Mouse (Mus musculus): ENCODE measurements around the gene Minar1. TPM values are rescaled to one million over a fixed set of nuclear protein-coding genes. Genes with fewer than 3 reads are reported as not detected.
A peak's percentile ranks its signal among the peaks of the same experiment; 100 is the strongest.

Gene Minar1
- polyA plus RNA-seq (2015; fragmentation: Nextera tagmentation; extraction: Ambion mirVana), result 0.01 and 0.04 TPM in 2 replicates

DNA sequence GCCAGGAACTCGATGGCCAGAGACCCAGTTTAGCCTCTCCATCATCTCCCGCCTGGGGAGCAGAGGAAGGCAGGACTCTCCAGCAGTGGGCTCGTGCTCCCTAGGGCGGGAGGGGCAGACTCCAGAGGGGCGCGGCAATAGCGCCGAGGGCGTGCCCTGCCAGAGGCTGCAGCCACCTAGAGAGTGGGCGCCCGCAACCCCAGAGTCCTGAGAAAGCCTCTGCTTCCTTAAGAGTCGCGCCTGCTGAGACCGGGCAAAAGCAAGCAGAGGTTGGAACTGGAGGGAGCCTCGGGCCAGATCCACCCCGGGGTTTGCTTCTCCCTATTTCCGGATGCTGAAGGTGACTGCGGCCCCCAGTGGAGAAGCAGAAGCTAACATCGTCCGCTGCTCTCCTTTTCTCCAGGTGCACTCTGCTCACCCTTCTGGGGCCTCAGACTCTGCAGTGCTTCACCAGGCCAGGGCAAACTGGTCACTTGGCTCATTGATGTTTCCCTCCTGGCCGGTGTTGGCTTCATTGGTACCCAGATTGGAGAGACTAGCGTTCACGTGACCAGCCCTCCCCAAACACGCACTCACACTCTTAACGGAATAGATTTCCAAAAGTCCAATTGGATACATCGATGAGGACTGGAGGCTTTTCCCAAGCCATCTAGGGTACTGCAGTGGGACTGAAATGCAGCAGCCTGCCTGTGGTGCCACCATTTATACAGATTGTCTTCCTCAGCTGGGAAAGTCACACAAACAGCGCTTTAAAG, at the start of gene Minar1:
Minar1 (minus strand) TSS at position 120 of the 755 bp plus-strand sequence.
- Histone ChIP-seq H3K9ac (replicated peaks) (0 out of 2 replicates have a peak within 1 kb of the TSS, but pooled peaks have one; percentile 26), H3K4me3 (ENCODE audit: low read depth, low read length) (peak within 1 kb of the TSS; percentile 36), H3K27ac (ENCODE audit: low read depth) (no peak within 1 kb of the TSS), H3K27me3 (ENCODE audit: insufficient read depth, low read length) (peaks cover 27% of the 10 kb centered on the region), H3K4me1 (ENCODE audit: insufficient read depth) (no peaks in the 10 kb centered on the region), H3K9me3 (ENCODE audit: low read length) (no peaks in the 10 kb centered on the region), H3K4me2 (ENCODE audit: low read depth, low read length) (peak within 1 kb of the TSS; percentile 62), H3K36me3 (replicated peaks; ENCODE audit: insufficient read depth, low read length) (no peaks in the 10 kb centered on the region)
- under 1% methylated on average over 27 of the region's 27 CpGs for WGBS (ENCODE audit: insufficient replicate concordance)
- peak; percentile 43 for TF ChIP-seq CTCF (IDR thresholded peaks at IDR 0.05; ENCODE audit: low read depth)
- no peak for TF ChIP-seq EP300 (IDR thresholded peaks at IDR 0.05; ENCODE audit: low read depth)
- peak; percentile 79 for ATAC-seq
- DNase-seq, result peak; percentile 50

DNA sequence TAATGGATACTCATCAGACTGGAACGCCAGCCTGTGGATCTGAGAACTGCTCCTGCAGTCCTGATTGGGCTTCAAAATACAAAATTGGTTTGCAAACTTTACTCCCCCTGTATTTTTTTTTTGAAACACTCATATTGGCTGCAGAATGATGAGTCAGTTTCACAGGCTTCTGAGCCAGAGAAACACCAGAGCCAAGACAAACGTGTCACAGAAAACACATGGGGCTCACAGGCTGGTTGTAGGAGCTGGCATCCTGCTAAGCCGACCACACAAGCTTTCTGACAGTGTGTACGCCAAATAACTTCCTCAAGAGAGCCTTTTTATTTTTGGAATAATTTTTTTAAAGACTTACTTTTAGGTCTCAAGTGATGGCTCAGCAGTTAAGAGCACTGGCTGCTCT, 47.0 kb upstream of the Minar1 start:
- Histone ChIP-seq H3K4me3 (ENCODE audit: low read depth, low read length) (no peak overlapping the region), H3K27me3 (ENCODE audit: insufficient read depth, low read length) (no peaks in the 10 kb centered on the region), H3K4me1 (ENCODE audit: insufficient read depth) (no peaks in the 10 kb centered on the region), H3K36me3 (replicated peaks; ENCODE audit: insufficient read depth, low read length) (no peaks in the 10 kb centered on the region), H3K27ac (ENCODE audit: low read depth) (no peak overlapping the region), H3K9ac (replicated peaks) (no peak overlapping the region), H3K4me2 (ENCODE audit: low read depth, low read length) (no peak overlapping the region), H3K9me3 (ENCODE audit: low read length) (no peaks in the 10 kb centered on the region)
- WGBS (ENCODE audit: insufficient replicate concordance), result 61% methylated on average over 4 of the region's 4 CpGs
- TF ChIP-seq CTCF (IDR thresholded peaks at IDR 0.05; ENCODE audit: low read depth) (no peak), EP300 (IDR thresholded peaks at IDR 0.05; ENCODE audit: low read depth) (no peak)
- ATAC-seq (no peak), DNase-seq (no peak)

DNA sequence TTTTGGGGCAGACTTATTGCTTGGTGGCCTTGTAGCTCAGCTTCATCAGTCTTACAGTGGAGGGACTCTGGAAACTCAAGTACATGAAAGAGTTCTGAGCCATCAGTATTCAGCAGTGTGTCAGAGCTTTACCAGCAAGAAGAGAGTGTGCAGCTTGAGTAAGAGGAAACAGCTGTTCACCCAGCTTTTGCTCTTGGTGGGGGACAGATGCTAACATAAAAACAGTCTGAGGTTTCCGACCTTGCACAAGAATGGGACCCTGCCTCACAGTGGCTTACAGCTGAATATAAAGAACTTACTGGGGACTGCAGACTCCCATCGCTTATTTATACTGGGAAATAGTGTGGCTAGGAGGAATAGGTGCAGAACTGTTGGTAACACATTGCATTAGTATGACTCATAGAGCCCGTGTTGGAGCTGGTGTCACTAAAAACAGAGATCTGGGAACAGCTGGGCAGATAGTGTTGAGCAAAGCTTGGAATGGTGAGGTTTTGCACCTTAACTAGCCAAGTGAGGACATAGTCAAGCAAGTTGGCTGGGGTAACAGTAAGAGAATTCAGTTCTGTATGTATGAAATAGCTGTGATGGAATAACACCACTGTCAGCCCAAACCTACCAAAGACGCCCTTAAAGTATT, 44.5 kb upstream of the Minar1 start:
- H3K4me3 ChIP-seq (ENCODE audit: low read depth, low read length), result no peak overlapping the region
- no peak overlapping the region for H3K27ac ChIP-seq (ENCODE audit: low read depth)
- no peak overlapping the region for H3K9ac ChIP-seq (replicated peaks)
- 45% methylated on average over 4 of the region's 4 CpGs for WGBS (ENCODE audit: insufficient replicate concordance)
- H3K27me3 ChIP-seq (ENCODE audit: insufficient read depth, low read length), result no peaks in the 10 kb centered on the region
- no peaks in the 10 kb centered on the region for H3K36me3 ChIP-seq (replicated peaks; ENCODE audit: insufficient read depth, low read length)
- no peaks in the 10 kb centered on the region for H3K9me3 ChIP-seq (ENCODE audit: low read length)
- no peak for TF ChIP-seq CTCF (IDR thresholded peaks at IDR 0.05; ENCODE audit: low read depth)
- H3K4me1 ChIP-seq (ENCODE audit: insufficient read depth), result no peaks in the 10 kb centered on the region
- DNase-seq (no peak), ATAC-seq (no peak)
- H3K4me2 ChIP-seq (ENCODE audit: low read depth, low read length), result no peak overlapping the region

DNA sequence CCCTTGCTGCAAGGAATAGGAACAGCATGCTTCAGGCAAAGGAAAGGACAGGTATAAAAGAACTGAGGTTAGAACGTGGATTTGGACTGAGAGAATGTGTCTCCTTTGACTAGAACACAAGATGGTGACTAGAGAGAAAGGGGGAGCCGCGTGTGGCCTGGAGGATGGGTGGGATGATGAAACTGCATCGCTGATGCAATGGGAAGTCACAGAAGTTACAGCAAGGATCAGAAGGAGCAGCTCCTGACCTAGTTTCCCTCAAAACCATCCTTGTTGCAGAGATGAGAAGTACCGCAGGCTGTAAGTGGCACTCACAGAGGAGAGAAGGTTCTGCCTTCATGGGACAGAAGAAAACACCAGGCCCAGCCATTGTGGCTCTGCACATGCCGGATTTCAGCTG, 28.0 kb upstream of the Minar1 start:
- Histone ChIP-seq H3K9ac (replicated peaks) (no peak overlapping the region), H3K4me1 (ENCODE audit: insufficient read depth) (no peaks in the 10 kb centered on the region), H3K27ac (ENCODE audit: low read depth) (no peak overlapping the region), H3K36me3 (replicated peaks; ENCODE audit: insufficient read depth, low read length) (no peaks in the 10 kb centered on the region), H3K9me3 (ENCODE audit: low read length) (no peaks in the 10 kb centered on the region), H3K27me3 (ENCODE audit: insufficient read depth, low read length) (no peaks in the 10 kb centered on the region), H3K4me3 (ENCODE audit: low read depth, low read length) (no peak overlapping the region), H3K4me2 (ENCODE audit: low read depth, low read length) (no peak overlapping the region)
- ATAC-seq (no peak), DNase-seq (peak; percentile 15)
- WGBS (ENCODE audit: insufficient replicate concordance), result 66% methylated on average over 6 of the region's 6 CpGs
- TF ChIP-seq CTCF (IDR thresholded peaks at IDR 0.05; ENCODE audit: low read depth) (no peak), EP300 (IDR thresholded peaks at IDR 0.05; ENCODE audit: low read depth) (no peak)

DNA sequence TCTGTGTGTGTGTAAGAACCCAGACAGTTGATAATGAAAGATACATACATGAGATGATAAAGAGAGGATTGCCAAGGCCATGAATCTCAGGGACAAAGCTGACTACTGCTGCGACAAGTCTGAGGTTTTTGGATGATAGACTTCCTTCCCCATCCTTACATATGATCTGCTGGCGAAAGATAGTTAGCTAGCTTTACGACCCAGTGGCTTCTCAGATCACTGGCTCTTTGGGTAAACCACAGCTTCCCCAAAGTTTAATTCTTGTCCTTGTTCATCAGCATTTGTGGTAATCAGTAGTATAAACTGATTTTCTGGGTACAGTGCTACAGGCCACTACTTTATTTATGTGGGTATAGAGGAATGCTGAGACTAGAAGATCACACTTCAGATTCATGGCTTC, 14.5 kb upstream of the Minar1 start:
- no peak for TF ChIP-seq CTCF (IDR thresholded peaks at IDR 0.05; ENCODE audit: low read depth)
- Histone ChIP-seq H3K9me3 (ENCODE audit: low read length) (no peaks in the 10 kb centered on the region), H3K9ac (replicated peaks) (no peak overlapping the region), H3K36me3 (replicated peaks; ENCODE audit: insufficient read depth, low read length) (no peaks in the 10 kb centered on the region), H3K4me3 (ENCODE audit: low read depth, low read length) (no peak overlapping the region), H3K27ac (ENCODE audit: low read depth) (no peak overlapping the region), H3K4me1 (ENCODE audit: insufficient read depth) (no peaks in the 10 kb centered on the region), H3K4me2 (ENCODE audit: low read depth, low read length) (no peak overlapping the region), H3K27me3 (ENCODE audit: insufficient read depth, low read length) (no peaks in the 10 kb centered on the region)
- no peak for DNase-seq
- ATAC-seq, result no peak
- 30% methylated on average over 3 of the region's 3 CpGs for WGBS (ENCODE audit: insufficient replicate concordance)

DNA sequence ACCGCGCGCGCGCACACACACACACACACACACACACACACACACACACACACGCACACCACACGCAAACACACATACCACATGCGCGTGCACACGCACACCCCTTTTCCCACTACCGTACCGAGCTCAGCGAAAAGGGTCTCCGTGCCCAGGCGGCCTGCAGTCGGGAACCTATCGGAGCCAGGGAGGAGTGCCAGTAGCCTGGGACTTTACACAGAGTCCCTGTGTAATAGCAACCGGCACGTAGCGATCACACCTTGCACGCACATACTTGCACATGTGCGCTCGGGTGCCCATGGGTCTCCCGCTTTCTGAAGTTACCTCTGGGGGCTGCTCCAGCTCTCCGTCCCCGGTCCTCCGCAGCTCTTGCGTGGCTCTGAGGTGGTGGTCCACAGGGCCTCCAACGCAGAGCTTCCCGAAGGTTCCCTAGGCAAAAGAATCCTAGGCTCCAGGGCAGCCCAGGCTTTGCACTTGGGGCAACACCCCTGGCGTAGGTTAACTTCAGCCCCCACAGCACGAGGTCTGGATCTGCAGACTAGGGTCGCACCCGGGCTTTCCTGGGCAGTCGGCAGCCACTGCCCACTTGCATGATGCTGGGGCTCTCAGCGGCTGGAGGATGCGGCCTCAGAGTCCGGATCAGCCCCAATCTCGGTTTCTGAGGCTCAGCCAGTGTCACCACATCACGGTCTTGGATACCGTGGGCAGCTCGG, 474 bp downstream of the Minar1 start:
- peaks cover 27% of the 10 kb centered on the region for H3K27me3 ChIP-seq (ENCODE audit: insufficient read depth, low read length)
- DNase-seq (peak; percentile 15), ATAC-seq (peak; percentile 40)
- H3K4me3 ChIP-seq (ENCODE audit: low read depth, low read length), result peak overlapping the region; percentile 36
- 4% methylated on average over 42 of the region's 42 CpGs for WGBS (ENCODE audit: insufficient replicate concordance)
- TF ChIP-seq CTCF (IDR thresholded peaks at IDR 0.05; ENCODE audit: low read depth) (no peak), EP300 (IDR thresholded peaks at IDR 0.05; ENCODE audit: low read depth) (no peak)
- H3K27ac ChIP-seq (ENCODE audit: low read depth), result no peak overlapping the region
- H3K9ac ChIP-seq (replicated peaks), result 0 out of 2 replicates have a peak overlapping the region, but pooled peaks have one; percentile 26
- H3K4me2 ChIP-seq (ENCODE audit: low read depth, low read length), result peak overlapping the region; percentile 62
- no peaks in the 10 kb centered on the region for H3K9me3 ChIP-seq (ENCODE audit: low read length)
- H3K4me1 ChIP-seq (ENCODE audit: insufficient read depth), result no peaks in the 10 kb centered on the region
- H3K36me3 ChIP-seq (replicated peaks; ENCODE audit: insufficient read depth, low read length), result no peaks in the 10 kb centered on the region
